Comparison of ENCODE assay signal across 8 mouse cellular contexts in the genomic region with DNA sequence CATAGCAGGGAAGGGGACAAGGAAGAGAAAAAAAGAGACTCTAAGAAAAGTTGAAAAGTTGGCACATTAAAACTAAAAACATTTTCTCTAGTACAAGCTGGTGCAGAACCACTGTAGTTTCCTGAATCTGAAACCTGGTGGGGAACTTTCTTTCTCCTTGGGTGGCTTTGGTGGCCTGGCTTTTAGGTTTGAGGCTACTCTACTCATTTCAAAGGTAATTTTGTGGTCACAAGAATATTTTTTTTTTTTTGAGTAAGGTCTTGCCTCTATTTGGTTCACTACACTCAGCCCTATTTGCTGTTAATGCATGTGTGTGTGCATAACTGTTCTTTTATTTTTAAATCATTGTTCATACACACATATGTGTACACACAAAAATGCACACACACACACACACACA. TPM values are rescaled to one million over a fixed set of nuclear protein-coding genes. Genes with fewer than 3 reads are reported as not detected.
DNase-seq lines count a peak whose midpoint lies in the region; ATAC-seq lines count a peak whose summit lies in the region.

No protein-coding gene starts in this region.

- H3K9me3 ChIP-seq in hindbrain, embryonic 10.5 days = no peaks in the 10 kb centered on the region
- H3K9me3 ChIP-seq in hindbrain, embryonic 11.5 days (ENCODE audit: control insufficient read depth, low read length) = no peaks in the 10 kb centered on the region
- no peaks in the 10 kb centered on the region for H3K9me3 ChIP-seq in embryonic facial prominence, embryonic 15.5 days (replicated peaks)
- no peaks in the 10 kb centered on the region for H3K9me3 ChIP-seq in intestine, embryonic 14.5 days (ENCODE audit: control insufficient read depth, low read length)
- no peaks in the 10 kb centered on the region for H3K9me3 ChIP-seq in neural tube, embryonic 12.5 days

- no peak overlapping the region for H3K27ac ChIP-seq in hindbrain, embryonic 10.5 days
- H3K27ac ChIP-seq in hindbrain, embryonic 11.5 days (ENCODE audit: low read depth, low read length) = no peak overlapping the region
- no peak overlapping the region for H3K27ac ChIP-seq in embryonic facial prominence, embryonic 15.5 days (replicated peaks)
- H3K27ac ChIP-seq in intestine, embryonic 14.5 days (ENCODE audit: low read depth) = no peak overlapping the region
- no peak overlapping the region for H3K27ac ChIP-seq in neural tube, embryonic 12.5 days

- H3K27me3 ChIP-seq in hindbrain, embryonic 10.5 days (ENCODE audit: insufficient read depth, poor library complexity, severe bottlenecking) = peaks cover 14% of the 10 kb centered on the region; the same call in 1 of the 2 replicates
- peaks cover 4% of the 10 kb centered on the region; the same call in 1 of the 2 replicates for H3K27me3 ChIP-seq in hindbrain, embryonic 11.5 days (ENCODE audit: control insufficient read depth, insufficient read depth, low read length)
- 0 out of 2 replicates have a peak, but pooled peaks cover 3% of the 10 kb centered on the region for H3K27me3 ChIP-seq in embryonic facial prominence, embryonic 15.5 days
- H3K27me3 ChIP-seq in intestine, embryonic 14.5 days (replicated peaks; ENCODE audit: control insufficient read depth, insufficient read depth, low read length) = no peaks in the 10 kb centered on the region
- 0 out of 2 replicates have a peak, but pooled peaks cover 10% of the 10 kb centered on the region for H3K27me3 ChIP-seq in neural tube, embryonic 12.5 days (replicated peaks)

- ATAC-seq in hindbrain, embryonic 11.5 days (ENCODE audit: low FRiP score) = no peak
- ATAC-seq in embryonic facial prominence, embryonic 15.5 days (ENCODE audit: insufficient number of reproducible peaks, low FRiP score, low TSS enrichment, low read depth) = no peak
- no peak for ATAC-seq in intestine, embryonic 14.5 days (replicated peaks; ENCODE audit: low FRiP score, low TSS enrichment, low read depth)
- no peak for ATAC-seq in neural tube, embryonic 12.5 days (ENCODE audit: low FRiP score, low read depth)

- H3K4me2 ChIP-seq in hindbrain, embryonic 11.5 days (replicated peaks; ENCODE audit: low read depth, low read length) = no peak overlapping the region
- peak overlapping the region; percentile 85 for H3K4me2 ChIP-seq in embryonic facial prominence, embryonic 15.5 days (replicated peaks)
- H3K4me2 ChIP-seq in intestine, embryonic 14.5 days (ENCODE audit: low read length) = peak overlapping the region; percentile 67; the same call in 1 of the 2 replicates
- H3K4me2 ChIP-seq in neural tube, embryonic 12.5 days (replicated peaks) = peak overlapping the region; percentile 84; the same call in 1 of the 2 replicates

- no peak overlapping the region for H3K9ac ChIP-seq in hindbrain, embryonic 11.5 days (ENCODE audit: low read depth, low read length)
- H3K9ac ChIP-seq in embryonic facial prominence, embryonic 15.5 days = no peak overlapping the region
- no peak overlapping the region for H3K9ac ChIP-seq in intestine, embryonic 14.5 days (ENCODE audit: low read length)
- no peak overlapping the region for H3K9ac ChIP-seq in neural tube, embryonic 12.5 days

- peaks cover 14% of the 10 kb centered on the region for H3K4me1 ChIP-seq in hindbrain, embryonic 10.5 days (replicated peaks)
- no peaks in the 10 kb centered on the region for H3K4me1 ChIP-seq in hindbrain, embryonic 11.5 days (replicated peaks; ENCODE audit: control insufficient read depth, insufficient read depth, low read length)
- H3K4me1 ChIP-seq in embryonic facial prominence, embryonic 15.5 days = peaks cover 9% of the 10 kb centered on the region
- H3K4me1 ChIP-seq in intestine, embryonic 14.5 days (replicated peaks; ENCODE audit: control insufficient read depth, insufficient read depth, low read length) = peaks cover 11% of the 10 kb centered on the region; the same call in 1 of the 2 replicates
- peaks cover 12% of the 10 kb centered on the region for H3K4me1 ChIP-seq in neural tube, embryonic 12.5 days

- H3K36me3 ChIP-seq in hindbrain, embryonic 10.5 days = no peaks in the 10 kb centered on the region
- H3K36me3 ChIP-seq in hindbrain, embryonic 11.5 days (ENCODE audit: control insufficient read depth, insufficient read depth, low read length) = no peaks in the 10 kb centered on the region
- no peaks in the 10 kb centered on the region for H3K36me3 ChIP-seq in embryonic facial prominence, embryonic 15.5 days
- H3K36me3 ChIP-seq in intestine, embryonic 14.5 days (ENCODE audit: control insufficient read depth, insufficient read depth, low read length) = no peaks in the 10 kb centered on the region
- no peaks in the 10 kb centered on the region for H3K36me3 ChIP-seq in neural tube, embryonic 12.5 days

- H3K4me3 ChIP-seq in hindbrain, embryonic 10.5 days = peak overlapping the region; percentile 62
- H3K4me3 ChIP-seq in hindbrain, embryonic 11.5 days (ENCODE audit: low read depth, low read length) = no peak overlapping the region; the same call in 1 of the 2 replicates
- H3K4me3 ChIP-seq in embryonic facial prominence, embryonic 15.5 days (replicated peaks) = peak overlapping the region; percentile 50; the same call in 1 of the 2 replicates
- peak overlapping the region; percentile 77; the same call in 1 of the 2 replicates for H3K4me3 ChIP-seq in intestine, embryonic 14.5 days (ENCODE audit: low read depth, low read length)
- no peak overlapping the region for H3K4me3 ChIP-seq in neural tube, embryonic 12.5 days

- DNase-seq in hindbrain, embryonic 10.5 days (ENCODE audit: low spot score) = no peak
- DNase-seq in hindbrain, embryonic 11.5 days (ENCODE audit: low spot score) = no peak
- DNase-seq in intestine, embryonic 14.5 days (ENCODE audit: low spot score) = no peak
- no peak for DNase-seq in ovary, postnatal 14 days (ENCODE audit: low spot score)
- no peak for DNase-seq in right cerebral cortex, postnatal 25 days
- no peak for DNase-seq in thymus, postnatal 4 days

RNA-seq across cellular contexts. Expression of gene Gucy1a1, which starts 0.4 kb away (rescaled TPM):
- polyA plus RNA-seq in hindbrain, embryonic 10.5 days (2016; fragmentation: Nextera tagmentation; extraction: Ambion mirVana) = 2.2 and 3.2 TPM in 2 replicates
- 4.4 and 4.7 TPM in 2 replicates for polyA plus RNA-seq in hindbrain, embryonic 11.5 days (2014; fragmentation: Nextera tagmentation; extraction: Ambion mirVana)
- polyA plus RNA-seq in embryonic facial prominence, embryonic 15.5 days (2015; fragmentation: Nextera tagmentation; extraction: Ambion mirVana) = 11.7 and 11.9 TPM in 2 replicates
- polyA plus RNA-seq in intestine, embryonic 14.5 days (2014; fragmentation: Nextera tagmentation; extraction: Ambion mirVana) = 56.9 and 64.2 TPM in 2 replicates
- polyA plus RNA-seq in neural tube, embryonic 12.5 days (2016; fragmentation: Nextera tagmentation; extraction: Ambion mirVana) = 3.3 and 3.6 TPM in 2 replicates

Comparison
In these comparisons a context has a peak if more than half of its experiments do, and no peak if none do; other contexts are left out.
1. H3K4me3 ChIP-seq: peak in hindbrain, embryonic 10.5 days (single experiment), embryonic facial prominence, embryonic 15.5 days (single experiment) and intestine, embryonic 14.5 days (single experiment); none in hindbrain, embryonic 11.5 days (single experiment) and neural tube, embryonic 12.5 days (single experiment).